Mouse (Mus musculus) liver, postnatal 0 days (tissue): ENCODE measurements at regions not wholly inside any gene's neighbourhood (a gene's known extent, or its start where the extent isn't known, plus 50 kb on each side); places are given as distances from the start of the nearest gene placed in this dataset.

Experiments
- CTCF ChIP-seq: sonication (generic); IDR thresholded peaks from 2 replicates; pipeline ENCODE4 v1.5.1; 2016; ENCODE audit warnings: antibody characterized with exemption, low read depth
- EP300 ChIP-seq: IDR thresholded peaks from 2 replicates; pipeline ENCODE4 v1.6.1; 2016; ENCODE audit warnings: antibody characterized with exemption, low read depth, mild to moderate bottlenecking

GRCm38 (mm10) chr2:46870772-46871171 is 1753.6 kb upstream of the Zeb2 start:
- TF ChIP-seq CTCF: no peak
- TF ChIP-seq EP300: no peak
